Mouse (Mus musculus) midbrain, embryonic 16.5 days (tissue): ENCODE measurements at regions not wholly inside any gene's neighbourhood (a gene's known extent, or its start where the extent isn't known, plus 50 kb on each side); places are given as distances from the start of the nearest gene placed in this dataset.

ENCODE experiments used
- ATAC-seq: fragments of 200-750 bp; cut with Nextera tagmentation; 2 replicates; pipeline ENCODE4 v1.8.0; 2017; ENCODE audit warnings: moderate TSS enrichment
- H3K27ac ChIP-seq: fragments of 300-500 bp; sonication (generic); 2 replicates; pipeline ENCODE4 v1.5.1; 2014; ENCODE audit warnings: mild to moderate bottlenecking, low read length, mixed read lengths
- H3K27me3 ChIP-seq: fragments of 300-500 bp; sonication (generic); 2 replicates; pipeline ENCODE4 v1.6.1; 2014; ENCODE audit warnings: low read depth, low read length, mixed read lengths; ENCODE audit not compliant: control insufficient read depth, insufficient read depth
- H3K36me3 ChIP-seq: fragments of 300-500 bp; sonication (generic); 2 replicates; pipeline ENCODE4 v1.6.1; 2014; ENCODE audit warnings: mild to moderate bottlenecking, low read length, moderate library complexity, mixed read lengths; ENCODE audit not compliant: control insufficient read depth, insufficient read depth
- H3K4me1 ChIP-seq: fragments of 300-500 bp; sonication (generic); 2 replicates; pipeline ENCODE4 v1.6.1; 2014; ENCODE audit warnings: mild to moderate bottlenecking, low read length, mixed read lengths; ENCODE audit not compliant: control insufficient read depth, insufficient read depth
- H3K4me2 ChIP-seq: fragments of 300-500 bp; sonication (generic); 2 replicates; pipeline ENCODE4 v1.6.1; 2014; ENCODE audit warnings: mild to moderate bottlenecking, low read length, mixed read lengths
- H3K4me3 ChIP-seq: fragments of 300-500 bp; sonication (generic); 2 replicates; pipeline ENCODE4 v1.5.1; 2014; ENCODE audit warnings: low read depth, mild to moderate bottlenecking, low read length, moderate library complexity, mixed read lengths
- H3K9ac ChIP-seq: fragments of 300-500 bp; sonication (generic); 2 replicates; pipeline ENCODE4 v1.6.1; 2014; ENCODE audit warnings: low read depth, low read length, mixed read lengths
- H3K9me3 ChIP-seq: fragments of 300-500 bp; sonication (generic); replicated peaks from 2 replicates; pipeline ENCODE4 v1.6.1; 2014; ENCODE audit warnings: mild to moderate bottlenecking, low read length, mixed read lengths; ENCODE audit not compliant: control insufficient read depth, poor library complexity, severe bottlenecking
- WGBS: fragments of 180-500 bp; shearing (Covaris S2); extraction: QIAGEN DNeasy Blood & Tissue Kit; methylation state at CpG from one replicate; pipeline ENCODE4 v1.1.7; 2014; 5-methylcytosine and 5-hydroxymethylcytosine counted together

- Histone ChIP-seq H3K36me3 (no peaks in the 10 kb centered on the region), H3K9me3 (no peaks in the 10 kb centered on the region), H3K4me3 (no peak overlapping the region), H3K9ac (no peak overlapping the region), H3K4me1 (no peaks in the 10 kb centered on the region; the same call in 1 of the 2 replicates), H3K27ac (no peak overlapping the region), H3K4me2 (no peak overlapping the region), H3K27me3 (no peaks in the 10 kb centered on the region)
- 70% methylated on average over 1 of the region's 1 CpGs for WGBS
- no peak for ATAC-seq
These were observed 62.3 kb upstream of the Gprin3 start for GRCm38 (mm10) chr6:59488386-59488785.

DNA sequence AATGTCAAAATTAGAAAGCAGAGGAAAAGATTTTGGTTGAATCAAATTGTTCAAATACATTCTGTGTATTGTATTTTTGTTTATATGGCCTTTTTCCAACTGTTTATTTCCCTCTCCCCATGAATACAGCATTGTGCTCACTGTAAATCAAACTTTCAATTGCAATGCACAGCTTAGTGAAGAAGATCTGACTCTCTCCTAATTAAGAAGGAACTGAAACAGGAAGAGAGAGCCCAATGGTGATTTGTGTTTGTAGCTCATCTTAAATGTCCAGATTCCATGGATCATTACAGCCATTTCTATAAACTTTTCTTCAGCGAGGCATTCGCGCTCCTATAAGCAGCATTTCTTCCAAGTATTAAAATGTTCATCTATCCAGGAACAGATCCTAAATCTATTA lies 57.9 kb upstream of the Gprin3 start:
- H3K4me2 ChIP-seq: no peak overlapping the region
- no peaks in the 10 kb centered on the region for H3K27me3 ChIP-seq
- no peak overlapping the region for H3K4me3 ChIP-seq
- no peaks in the 10 kb centered on the region for H3K9me3 ChIP-seq
- 94% methylated on average over 3 of the region's 3 CpGs for WGBS
- no peaks in the 10 kb centered on the region; the same call in 1 of the 2 replicates for H3K4me1 ChIP-seq
- no peaks in the 10 kb centered on the region for H3K36me3 ChIP-seq
- no peak for ATAC-seq
- no peak overlapping the region for H3K9ac ChIP-seq
- H3K27ac ChIP-seq: no peak overlapping the region

DNA sequence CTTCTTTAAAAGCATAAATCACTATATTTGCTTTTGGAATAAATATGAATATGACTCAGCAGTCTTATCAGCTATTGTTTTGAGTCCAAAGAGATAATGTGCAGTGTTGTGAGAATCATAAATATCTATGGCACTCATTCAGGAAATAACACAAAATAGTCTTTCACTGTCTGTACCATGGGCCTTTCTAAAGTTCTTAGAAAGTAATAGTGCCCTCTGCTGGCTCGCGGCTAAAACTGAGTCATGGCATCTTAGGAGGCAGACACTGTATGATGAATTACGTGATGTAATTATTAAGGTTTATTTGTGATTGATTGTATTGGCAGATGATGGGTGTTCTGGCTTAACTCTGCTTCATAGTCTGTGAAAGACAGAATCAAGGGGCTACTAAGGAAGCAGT lies 57.5 kb upstream of the Gprin3 start:
- H3K36me3 ChIP-seq: no peaks in the 10 kb centered on the region
- ATAC-seq: peak; percentile 84
- H3K4me2 ChIP-seq: no peak overlapping the region
- H3K4me3 ChIP-seq: no peak overlapping the region
- no peaks in the 10 kb centered on the region for H3K27me3 ChIP-seq
- H3K9ac ChIP-seq: no peak overlapping the region
- no peaks in the 10 kb centered on the region for H3K9me3 ChIP-seq
- no peaks in the 10 kb centered on the region; the same call in 1 of the 2 replicates for H3K4me1 ChIP-seq
- 19% methylated on average over 3 of the region's 3 CpGs for whole genome bisulfite sequencing
- H3K27ac ChIP-seq: no peak overlapping the region
